Mouse (Mus musculus) forebrain, embryonic 10.5 days (tissue): ENCODE results near the gene Hist1h4h. TPM values are rescaled to one million over a fixed set of nuclear protein-coding genes. Genes with fewer than 3 reads are reported as not detected.
"Not testable (repeated sequence)": the region's sequence is repeated elsewhere in the genome, so short reads cannot be mapped to it uniquely, and the experiment has no call there.

ENCODE experiments used
- DNase-seq: peaks from one replicate; pipeline ENCODE4 v3.0.0-alpha.2; 2017; ENCODE audit warnings: low spot score; ENCODE audit errors: extremely low spot score
- H3K27ac ChIP-seq: fragments of 300-500 bp; sonication (generic); 2 replicates; pipeline ENCODE4 v1.5.1; 2016; ENCODE audit warnings: mild to moderate bottlenecking
- H3K27me3 ChIP-seq: fragments of 300-500 bp; sonication (generic); 2 replicates; pipeline ENCODE4 v1.6.1; 2016; ENCODE audit warnings: mild to moderate bottlenecking; ENCODE audit not compliant: poor library complexity, severe bottlenecking
- H3K36me3 ChIP-seq: fragments of 300-500 bp; sonication (generic); replicated peaks from 2 replicates; pipeline ENCODE4 v1.6.1; 2016; ENCODE audit warnings: mild to moderate bottlenecking, moderate library complexity
- H3K4me1 ChIP-seq: fragments of 300-500 bp; sonication (generic); 2 replicates; pipeline ENCODE4 v1.6.1; 2016
- H3K4me3 ChIP-seq: fragments of 300-500 bp; sonication (generic); 2 replicates; pipeline ENCODE4 v1.5.1; 2016; ENCODE audit warnings: mild to moderate bottlenecking, moderate library complexity
- H3K9me3 ChIP-seq: fragments of 300-500 bp; sonication (generic); 2 replicates; pipeline ENCODE4 v1.6.1; 2016; ENCODE audit warnings: mild to moderate bottlenecking, moderate library complexity
- WGBS: fragments of 180-500 bp; shearing (Covaris S2); methylation state at CpG from one replicate; pipeline ENCODE4 v1.1.7; 2016; 5-methylcytosine and 5-hydroxymethylcytosine counted together
- polyA plus RNA-seq: library from polyadenylated mRNA; unstranded; fragments of >200 nt; fragmentation: Nextera tagmentation; extraction: Ambion mirVana; gene quantifications from 2 replicates; pipeline ENCODE4 v1.2.1, GENCODE M21; 2016

The Hist1h4h gene
- polyA plus RNA-seq, 1 experiment from 2014 or later: 3.8 TPM

GRCm38 (mm10) chr13:23542225-23542980 is 11.6 kb downstream of the Hist1h4h start:
- whole genome bisulfite sequencing: 6% methylated on average over 3 of the region's 3 CpGs
- not testable (repeated sequence) for DNase-seq
- H3K27ac ChIP-seq: peak overlapping the region; percentile 95

DNA sequence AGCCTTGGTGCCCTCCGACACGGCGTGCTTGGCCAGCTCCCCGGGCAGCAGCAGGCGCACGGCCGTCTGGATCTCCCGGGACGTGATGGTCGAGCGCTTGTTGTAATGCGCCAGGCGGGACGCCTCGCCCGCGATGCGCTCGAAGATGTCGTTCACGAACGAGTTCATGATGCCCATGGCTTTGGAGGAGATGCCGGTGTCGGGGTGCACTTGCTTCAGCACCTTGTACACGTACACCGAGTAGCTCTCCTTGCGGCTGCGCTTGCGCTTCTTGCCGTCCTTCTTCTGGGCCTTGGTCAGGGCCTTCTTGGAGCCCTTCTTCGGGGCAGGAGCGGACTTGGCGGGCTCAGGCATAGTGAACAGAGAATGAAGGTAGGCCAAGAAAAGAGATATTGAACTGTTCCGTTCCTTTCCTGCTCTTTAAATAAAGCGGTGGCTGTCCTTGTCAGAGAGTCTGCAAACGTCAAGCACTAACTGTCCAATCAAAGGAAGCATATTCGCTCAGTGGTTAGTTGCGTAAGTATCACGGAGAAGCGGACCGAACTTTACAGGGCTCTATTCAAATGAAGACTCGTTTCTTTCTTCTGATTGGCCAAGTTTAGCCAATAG is 12.3 kb downstream of the Hist1h4h start, which contains the start of gene Hist1h2bh:
TSS of gene Hist1h2bh (minus strand) at position 394 of the 609 bp plus-strand sequence.
- H3K4me1 ChIP-seq: peaks cover 25% of the 10 kb centered on the region
- DNase-seq: peak; percentile 77
- H3K27ac ChIP-seq: peak within 1 kb of the TSS; percentile 95
- H3K27me3 ChIP-seq, H3K9me3 ChIP-seq, H3K36me3 ChIP-seq: not testable (repeated sequence)
- under 1% methylated on average over 32 of the region's 42 CpGs for WGBS
- peak within 1 kb of the TSS; percentile 57 for H3K4me3 ChIP-seq

More at GRCm38 (mm10) chr13:23542225-23542980, 11.6 kb downstream of the Hist1h4h start:
- not testable (repeated sequence) for H3K36me3 ChIP-seq, H3K9me3 ChIP-seq, H3K27me3 ChIP-seq
- H3K4me3 ChIP-seq: peak overlapping the region; percentile 57
- peaks cover 32% of the 10 kb centered on the region for H3K4me1 ChIP-seq

GRCm38 (mm10) chr13:23543965-23544786 is 13.3 kb downstream of the Hist1h4h start, which contains the start of gene Hist1h3f:
TSS of gene Hist1h3f (plus strand) at chr13:23544052.
- Histone ChIP-seq H3K36me3 (no peaks in the 10 kb centered on the region), H3K27me3 (no peaks in the 10 kb centered on the region), H3K4me3 (peak within 1 kb of the TSS; percentile 57), H3K9me3 (no peaks in the 10 kb centered on the region), H3K4me1 (peaks cover 26% of the 10 kb centered on the region), H3K27ac (peak within 1 kb of the TSS; percentile 95)
- DNase-seq: peak; percentile 58
- 1% methylated on average over 28 of the region's 45 CpGs for WGBS

DNA sequence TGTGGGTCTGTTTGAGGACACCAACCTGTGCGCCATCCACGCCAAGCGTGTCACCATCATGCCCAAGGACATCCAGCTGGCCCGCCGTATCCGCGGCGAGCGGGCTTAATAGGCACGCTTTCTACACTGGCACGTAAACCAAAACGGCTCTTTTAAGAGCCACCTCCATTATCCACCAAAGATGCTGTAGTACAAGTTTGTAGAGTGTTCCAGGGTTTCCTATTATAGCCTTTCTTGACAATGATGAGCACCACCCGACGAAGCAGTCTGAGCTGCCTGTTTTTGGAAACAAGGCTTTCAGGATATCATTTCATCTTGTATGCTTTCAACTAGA is 13.9 kb downstream of the Hist1h4h start:
- peak; percentile 14 for DNase-seq
- H3K27me3 ChIP-seq, H3K9me3 ChIP-seq, H3K36me3 ChIP-seq: not testable (repeated sequence)
- 0% methylated on average over 14 of the region's 14 CpGs for WGBS
- Histone ChIP-seq H3K27ac (peak overlapping the region; percentile 95), H3K4me1 (peaks cover 26% of the 10 kb centered on the region), H3K4me3 (peak overlapping the region; percentile 57)

DNA sequence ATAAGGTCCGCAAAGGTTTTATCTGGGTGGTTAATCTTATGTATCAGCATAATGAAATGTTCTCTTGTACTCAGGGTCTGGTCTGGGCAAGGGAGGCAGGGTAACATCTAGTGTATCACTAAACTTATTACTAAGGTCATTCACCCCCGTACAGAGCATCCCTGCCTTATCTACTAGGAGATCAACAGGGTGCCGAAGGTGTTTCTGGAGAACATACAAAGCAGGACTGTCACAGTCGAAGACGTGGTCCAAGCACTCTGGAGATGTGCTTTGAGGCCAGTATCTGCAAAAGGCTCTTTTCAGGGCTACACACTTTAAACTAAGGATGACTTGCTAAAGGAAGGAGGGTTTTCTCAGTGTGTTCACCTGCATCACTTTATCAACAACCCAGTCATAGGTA is 15.8 kb downstream of the Hist1h4h start:
- no peaks in the 10 kb centered on the region for H3K27me3 ChIP-seq
- H3K9me3 ChIP-seq: no peaks in the 10 kb centered on the region
- peak overlapping the region; percentile 76 for H3K27ac ChIP-seq
- H3K36me3 ChIP-seq: no peaks in the 10 kb centered on the region
- peak overlapping the region; percentile 31; the same call in 1 of the 2 replicates for H3K4me3 ChIP-seq
- WGBS: 78% methylated on average over 5 of the region's 5 CpGs
- H3K4me1 ChIP-seq: peaks cover 36% of the 10 kb centered on the region
- DNase-seq: no peak

- H3K4me1 ChIP-seq: peaks cover 48% of the 10 kb centered on the region
- H3K27ac ChIP-seq: peak overlapping the region; percentile 98
- no peaks in the 10 kb centered on the region for H3K9me3 ChIP-seq
- H3K27me3 ChIP-seq: no peaks in the 10 kb centered on the region
- WGBS: 10% methylated on average over 3 of the region's 3 CpGs
- H3K36me3 ChIP-seq: no peaks in the 10 kb centered on the region
- DNase-seq: peak; percentile 45
- peak overlapping the region; percentile 54 for H3K4me3 ChIP-seq
Observed at GRCm38 (mm10) chr13:23550761-23551145, 19.9 kb downstream of the Hist1h4h start.

DNA sequence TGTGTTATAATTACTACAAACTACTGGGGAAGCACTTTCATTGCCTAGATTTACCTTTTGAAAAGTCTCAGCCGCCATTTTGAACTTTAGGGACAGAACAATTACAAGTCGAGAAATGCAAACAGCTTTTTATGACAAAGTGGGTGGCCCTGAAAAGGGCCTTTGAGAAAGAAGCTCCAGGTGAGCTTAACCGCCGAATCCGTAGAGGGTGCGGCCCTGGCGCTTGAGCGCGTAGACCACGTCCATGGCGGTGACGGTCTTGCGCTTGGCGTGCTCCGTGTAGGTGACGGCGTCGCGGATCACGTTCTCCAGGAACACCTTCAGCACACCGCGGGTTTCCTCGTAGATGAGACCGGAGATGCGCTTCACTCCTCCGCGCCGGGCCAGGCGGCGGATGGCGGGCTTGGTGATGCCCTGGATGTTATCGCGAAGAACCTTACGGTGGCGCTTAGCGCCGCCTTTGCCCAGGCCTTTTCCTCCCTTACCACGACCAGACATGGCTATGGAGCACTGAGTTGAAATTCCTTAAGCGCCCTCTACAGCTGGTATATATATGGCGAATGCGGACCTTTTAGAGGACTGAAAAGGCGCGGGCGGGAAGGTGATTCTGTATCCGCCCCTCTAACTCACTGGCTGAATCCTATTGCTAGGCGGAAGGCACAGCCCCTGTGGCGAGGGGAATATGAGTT is 20.4 kb downstream of the Hist1h4h start, which contains the start of gene Hist1h4f:
TSS of gene Hist1h4f (minus strand) at position 503 of the 689 bp plus-strand sequence.
- not testable (repeated sequence) for H3K27me3 ChIP-seq, H3K9me3 ChIP-seq, H3K36me3 ChIP-seq
- Histone ChIP-seq H3K4me3 (peak within 1 kb of the TSS; percentile 54), H3K27ac (peak within 1 kb of the TSS; percentile 98), H3K4me1 (peaks cover 45% of the 10 kb centered on the region)
- WGBS: under 1% methylated on average over 47 of the region's 47 CpGs
- DNase-seq: peak; percentile 93

- H3K27me3 ChIP-seq: no peaks in the 10 kb centered on the region
- peak overlapping the region; percentile 98 for H3K27ac ChIP-seq
- WGBS: 61% methylated on average over 8 of the region's 8 CpGs
- no peak for DNase-seq
- no peaks in the 10 kb centered on the region for H3K9me3 ChIP-seq
- no peaks in the 10 kb centered on the region for H3K36me3 ChIP-seq
- H3K4me1 ChIP-seq: peaks cover 49% of the 10 kb centered on the region
- peak overlapping the region; percentile 54 for H3K4me3 ChIP-seq
Observed at GRCm38 (mm10) chr13:23551931-23552914, 21.4 kb downstream of the Hist1h4h start.

- Histone ChIP-seq H3K36me3 (no peaks in the 10 kb centered on the region), H3K4me3 (peak within 1 kb of the TSS; percentile 70; the same call in 1 of the 2 replicates), H3K27me3 (no peaks in the 10 kb centered on the region), H3K4me1 (peaks cover 50% of the 10 kb centered on the region), H3K27ac (peak within 1 kb of the TSS; percentile 98), H3K9me3 (no peaks in the 10 kb centered on the region)
- DNase-seq: no peak
Observed at GRCm38 (mm10) chr13:23552962-23553361, 22.1 kb downstream of the Hist1h4h start, which contains the start of gene Hist1h1d. TSS of gene Hist1h1d (plus strand) at chr13:23553262.

DNA sequence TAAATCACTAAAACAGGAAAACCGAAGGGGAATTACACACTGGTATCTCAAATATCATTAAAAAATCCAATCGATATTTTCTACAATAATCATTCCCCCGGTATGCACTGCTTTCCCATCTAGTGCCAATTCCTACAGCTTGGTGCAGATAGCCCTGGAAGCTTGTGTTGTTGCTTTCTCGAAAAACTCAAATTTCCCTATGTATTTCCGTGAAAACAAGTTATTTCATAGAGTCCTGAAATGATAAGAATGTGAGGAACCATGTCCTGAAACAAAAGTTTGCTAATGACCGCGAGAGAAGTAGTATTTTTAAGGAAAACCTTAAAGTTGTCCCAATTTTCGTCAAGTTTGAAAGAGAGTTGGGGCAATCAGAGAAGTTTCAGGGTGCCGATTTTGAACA is 23.5 kb downstream of the Hist1h4h start:
- DNase-seq: no peak
- 28% methylated on average over 9 of the region's 9 CpGs for WGBS
- peaks cover 45% of the 10 kb centered on the region for H3K4me1 ChIP-seq
- H3K27me3 ChIP-seq: no peaks in the 10 kb centered on the region
- H3K36me3 ChIP-seq: no peaks in the 10 kb centered on the region
- no peaks in the 10 kb centered on the region for H3K9me3 ChIP-seq
- H3K27ac ChIP-seq: peak overlapping the region; percentile 98
- H3K4me3 ChIP-seq: peak overlapping the region; percentile 70
